Mouse (Mus musculus): ENCODE measurements around the gene Dynlrb2.

Gene Dynlrb2

DNA sequence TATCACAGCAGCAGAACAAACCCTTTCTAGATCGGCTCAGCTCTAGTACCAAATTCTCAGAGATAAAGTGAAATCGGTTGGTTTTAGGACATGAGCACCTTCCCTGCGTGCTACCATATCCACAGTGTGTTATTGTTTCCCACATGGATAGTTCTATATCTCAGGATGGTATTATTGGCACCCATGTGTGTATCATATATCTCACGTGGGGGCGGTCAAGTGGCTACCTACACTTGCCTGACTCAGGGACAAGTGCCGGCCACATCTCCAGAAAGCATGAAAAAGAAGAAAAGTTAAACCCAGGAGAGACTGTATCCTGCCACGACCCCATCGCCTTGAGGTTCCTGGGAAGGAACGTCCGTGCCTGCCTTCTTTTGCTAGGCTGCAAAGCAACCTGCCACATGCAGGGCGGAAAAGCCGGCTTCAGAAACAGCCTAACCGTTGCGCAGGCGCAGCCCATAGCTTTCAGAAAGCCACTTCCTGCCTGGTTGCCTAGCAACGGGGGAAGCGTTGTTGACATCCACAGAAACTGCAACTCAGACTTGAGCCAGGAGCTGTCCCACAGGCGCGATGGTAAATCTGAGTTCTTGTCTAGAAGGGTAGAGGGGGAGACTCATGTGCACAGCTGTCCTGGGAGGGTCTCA is at the start of gene Dynlrb2:
TSS of gene Dynlrb2 (plus strand) at position 498 of the 644 bp plus-strand sequence.
- peak; percentile 95 for DNase-seq (ENCODE audit: low read depth, low spot score)

DNA sequence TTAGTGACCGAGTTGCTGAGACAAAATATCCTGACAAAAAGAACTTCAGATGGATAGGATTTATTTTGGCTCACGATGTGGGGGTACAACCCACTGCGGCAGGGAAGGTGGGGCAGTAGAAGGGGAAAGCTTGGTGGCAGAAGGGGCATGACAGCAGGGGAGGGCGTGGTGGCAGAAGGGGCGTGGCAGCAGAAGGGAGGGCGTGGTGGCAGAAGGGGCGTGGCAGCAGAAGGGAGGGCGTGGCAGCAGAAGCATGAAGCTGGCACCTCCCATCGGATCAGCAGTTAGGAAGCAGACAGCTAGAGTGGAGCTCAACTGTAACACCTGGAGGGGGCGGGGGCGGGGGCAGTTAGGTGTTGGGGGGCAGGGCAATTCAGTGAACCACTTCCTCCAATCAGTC is 46.2 kb upstream of the Dynlrb2 start:
- DNase-seq (ENCODE audit: low read depth, low spot score) = peak; percentile 49

DNA sequence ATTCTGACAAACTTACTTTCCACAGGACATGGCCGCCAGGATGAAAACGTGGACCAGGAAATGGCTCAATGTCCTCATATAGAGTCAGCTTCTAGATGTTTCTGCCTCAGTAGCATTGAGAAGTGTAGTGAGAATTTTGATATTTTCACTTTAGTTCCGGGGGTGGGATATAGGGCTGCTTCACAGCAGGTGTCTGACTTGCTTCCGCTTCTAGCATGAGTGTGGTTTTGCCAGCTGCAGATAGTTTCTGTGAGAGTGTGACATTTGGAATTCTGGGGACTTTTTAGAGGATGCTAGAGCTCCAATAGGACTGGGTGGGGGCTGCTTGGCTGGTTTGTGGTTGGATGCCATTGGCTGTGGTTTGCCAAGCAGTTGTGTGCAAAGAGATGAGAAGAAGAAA is 43.3 kb upstream of the Dynlrb2 start:
- no peak for DNase-seq (ENCODE audit: low read depth, low spot score)

DNA sequence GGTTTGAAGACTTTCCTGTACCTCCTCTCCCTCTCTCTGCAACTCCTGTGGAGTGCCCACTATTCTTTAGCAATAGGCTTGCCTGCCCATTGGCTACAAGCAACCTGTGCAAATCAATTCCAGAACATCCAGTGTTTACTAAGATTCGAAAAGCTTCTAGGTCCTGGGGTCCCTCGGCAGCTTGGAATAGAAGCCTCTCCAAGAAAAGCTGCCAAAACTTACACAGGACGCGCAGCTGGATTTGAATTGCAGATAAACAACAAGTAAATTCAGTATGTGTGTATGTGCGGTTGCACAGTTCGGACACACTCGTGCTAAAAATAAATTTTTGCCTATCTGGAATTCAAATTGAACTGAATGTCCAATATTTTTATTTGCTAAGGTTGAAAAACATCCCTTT is 38.2 kb upstream of the Dynlrb2 start:
- DNase-seq (ENCODE audit: low read depth, low spot score) = no peak

DNA sequence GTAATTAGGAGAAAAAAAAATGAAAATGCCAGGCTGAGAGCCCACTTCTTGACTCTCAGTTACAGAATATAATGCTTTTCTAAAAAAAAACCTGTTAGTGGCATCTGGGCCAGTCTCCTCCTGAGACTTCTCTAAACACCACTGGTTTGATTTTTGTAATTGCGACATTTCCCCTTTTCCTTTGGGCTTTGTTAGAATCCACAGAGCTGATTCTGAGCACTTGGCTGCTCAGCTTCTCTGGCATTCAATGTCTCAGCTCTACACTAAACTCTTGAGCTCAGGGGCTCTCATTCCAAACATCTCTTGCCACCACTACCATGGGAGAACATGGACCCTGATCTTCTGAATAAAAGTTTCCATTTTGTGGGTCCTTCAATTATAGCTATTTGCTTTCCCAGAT is 37.7 kb upstream of the Dynlrb2 start:
- no peak for DNase-seq (ENCODE audit: low read depth, low spot score)

DNA sequence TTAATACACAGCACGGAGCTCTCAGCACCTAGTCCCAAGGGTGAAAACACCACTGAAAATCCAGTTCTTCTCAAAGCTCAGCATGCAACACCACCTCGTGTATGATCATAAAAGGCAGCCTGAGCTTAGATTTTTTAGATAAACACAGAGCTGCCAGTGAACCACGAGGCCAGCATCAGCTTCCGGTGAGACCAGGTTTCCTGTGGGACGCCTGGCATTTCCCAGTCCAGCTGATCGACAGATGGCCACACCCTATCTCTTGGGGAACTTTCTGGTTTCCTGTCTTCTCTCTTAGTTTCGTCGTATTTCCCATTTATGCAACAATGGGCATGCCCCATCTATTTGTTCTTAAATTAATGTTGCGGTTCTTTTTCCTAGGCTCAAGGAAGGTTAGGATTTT is 26.8 kb upstream of the Dynlrb2 start:
- DNase-seq (ENCODE audit: low read depth, low spot score) = no peak

DNA sequence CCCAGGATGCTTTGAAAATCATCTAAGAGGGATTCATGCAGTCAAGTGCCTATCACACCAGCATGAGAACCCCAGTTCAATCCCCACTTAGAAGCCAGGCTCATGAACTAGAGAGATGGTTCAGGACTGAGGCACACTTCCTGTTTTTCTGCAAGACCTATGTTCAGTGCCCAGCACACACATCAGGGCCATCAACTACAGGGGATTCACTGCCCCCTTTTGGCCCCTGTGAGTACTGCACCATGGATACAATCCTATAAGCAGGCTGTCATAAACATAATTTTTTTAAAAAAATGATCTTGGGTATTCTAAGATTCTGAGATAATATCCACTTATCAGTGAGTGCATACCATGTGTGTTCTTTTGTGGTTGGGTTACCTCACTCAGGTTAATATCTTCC is 26.1 kb upstream of the Dynlrb2 start:
- peak; percentile 44 for DNase-seq (ENCODE audit: low read depth, low spot score)

DNA sequence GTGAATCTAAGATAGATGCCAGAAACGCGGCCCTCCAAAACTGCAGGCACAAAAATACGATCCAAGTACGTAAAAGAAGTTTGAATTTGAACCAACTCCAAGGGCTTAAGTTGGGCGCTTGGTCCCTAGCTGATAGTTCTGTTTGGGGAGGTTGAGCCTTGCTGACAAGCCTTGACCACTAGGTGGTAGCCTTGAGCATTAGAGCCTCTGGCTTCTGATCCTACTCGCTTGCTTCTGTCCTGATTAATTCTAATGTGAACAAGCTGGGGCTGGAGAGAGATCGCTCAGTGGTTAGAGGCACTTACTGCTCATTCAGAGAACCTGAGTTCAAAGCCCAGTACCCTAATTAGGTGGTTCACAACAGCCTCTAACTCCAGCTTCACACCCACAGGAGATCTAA is 23.9 kb upstream of the Dynlrb2 start:
- peak; percentile 83 for DNase-seq (ENCODE audit: low read depth, low spot score)

DNA sequence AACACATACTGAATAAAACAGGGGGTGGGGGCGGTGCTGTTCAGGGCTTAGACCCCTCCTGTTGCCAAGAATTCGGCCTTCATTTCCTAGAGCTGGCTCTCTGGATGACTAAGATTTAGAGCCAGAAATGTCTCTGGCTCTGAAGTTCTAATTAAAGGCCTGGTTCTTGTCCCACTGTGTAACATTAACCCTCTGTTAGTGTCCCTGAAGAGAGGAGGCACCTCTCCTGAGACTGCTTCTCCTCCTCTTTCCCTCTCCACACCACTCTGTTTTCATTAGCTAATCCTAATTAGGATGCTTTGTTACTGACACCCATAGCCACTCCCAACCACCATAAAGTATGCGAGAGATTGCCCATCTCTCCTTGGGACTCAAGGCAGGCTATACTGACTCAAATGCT is 22.0 kb upstream of the Dynlrb2 start:
- DNase-seq (ENCODE audit: low read depth, low spot score) = no peak

DNA sequence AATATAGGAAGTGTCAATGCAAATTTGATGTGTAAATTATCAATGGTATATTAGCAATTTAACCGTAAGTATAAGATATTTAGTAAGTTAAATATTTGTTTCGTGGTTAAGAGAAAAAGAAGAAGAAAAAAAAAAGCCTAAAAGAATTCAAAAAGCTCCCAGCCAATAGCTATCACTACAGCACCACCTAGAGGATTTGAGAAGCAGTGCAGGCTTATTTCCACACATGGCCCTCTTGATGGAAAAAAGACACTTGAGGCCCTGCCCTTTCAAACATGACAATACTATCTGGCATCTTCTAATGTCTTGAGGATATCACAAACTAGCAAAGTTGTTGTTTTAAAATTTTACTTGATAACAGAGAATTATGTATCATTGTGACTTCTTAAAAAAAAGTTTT is 20.7 kb upstream of the Dynlrb2 start:
- DNase-seq (ENCODE audit: low read depth, low spot score) = peak; percentile 54

DNA sequence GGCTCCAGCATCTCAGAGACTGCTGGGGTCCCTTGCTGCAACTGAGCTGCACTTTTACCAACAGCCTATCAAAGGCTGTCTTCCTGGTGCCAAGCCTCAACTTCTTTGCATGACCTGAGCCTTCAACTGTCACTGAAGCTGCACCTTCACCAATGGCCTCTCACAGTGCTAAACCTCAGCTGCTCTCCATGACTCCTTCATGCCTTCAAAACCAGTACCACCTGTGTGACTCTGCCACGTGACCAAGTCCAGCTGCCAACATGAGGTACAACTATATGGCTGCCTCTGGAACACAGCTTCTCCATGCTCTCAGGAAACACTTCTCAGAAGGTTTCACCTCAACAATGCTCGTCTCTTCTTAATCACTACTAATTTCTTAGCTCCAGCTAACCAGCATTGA is 16.2 kb upstream of the Dynlrb2 start:
- no peak for DNase-seq (ENCODE audit: low read depth, low spot score)

DNA sequence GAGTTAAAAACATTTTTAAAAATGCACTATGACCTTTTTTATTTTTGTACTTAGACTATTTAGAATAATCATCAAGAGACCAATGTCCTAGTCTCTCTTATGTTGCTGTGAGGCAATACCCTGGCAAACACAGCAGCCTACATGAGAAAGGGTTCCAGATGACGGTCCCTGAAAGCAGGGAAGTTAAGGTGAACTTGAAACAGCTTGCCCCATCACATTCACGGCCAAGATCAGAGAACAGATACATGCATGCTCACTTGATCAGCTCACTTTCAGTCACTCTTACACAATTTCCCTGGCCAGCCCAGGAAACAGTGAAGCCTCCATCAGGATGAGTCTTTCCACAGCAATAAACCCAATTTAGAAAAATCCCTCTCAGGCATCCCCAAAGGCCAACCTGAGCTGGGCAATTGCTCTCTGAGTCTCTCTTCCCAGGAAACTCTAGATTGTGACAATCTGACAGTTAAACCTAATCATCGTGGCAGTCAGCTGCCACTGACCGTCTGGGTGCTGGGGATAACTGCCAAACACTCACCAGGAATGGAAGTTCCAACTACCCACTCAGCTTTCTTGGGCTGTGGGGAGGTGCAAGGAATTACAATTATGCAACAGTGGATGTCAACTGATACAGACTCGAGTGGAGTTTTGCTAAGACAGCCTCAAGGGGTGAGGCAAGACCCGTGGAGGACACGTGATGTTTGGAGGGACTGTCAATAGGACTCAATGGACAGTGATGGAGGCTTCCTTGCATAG is 4.5 kb upstream of the Dynlrb2 start:
- no peak for DNase-seq (ENCODE audit: low read depth, low spot score)

DNA sequence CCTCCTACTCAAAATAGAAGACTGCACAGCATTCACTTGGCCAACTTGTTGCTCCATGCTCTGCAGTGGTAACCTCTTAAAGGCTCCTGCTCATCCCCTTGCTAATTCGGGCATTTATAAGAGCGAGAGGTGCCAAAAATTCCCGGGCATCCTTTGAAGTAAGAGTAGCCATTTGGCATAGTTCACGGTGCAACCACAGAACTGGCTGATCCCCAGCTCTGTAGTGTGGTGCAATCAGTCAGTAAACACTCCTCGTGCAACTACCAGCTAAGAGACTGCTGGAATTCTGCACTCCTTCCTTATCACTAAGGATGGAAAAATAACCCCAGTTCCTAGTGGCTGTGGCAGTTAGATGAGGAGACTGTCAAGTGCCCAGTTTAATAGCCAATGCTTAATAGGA is 3.9 kb downstream of the Dynlrb2 start:
- DNase-seq (ENCODE audit: low read depth, low spot score) = no peak

DNA sequence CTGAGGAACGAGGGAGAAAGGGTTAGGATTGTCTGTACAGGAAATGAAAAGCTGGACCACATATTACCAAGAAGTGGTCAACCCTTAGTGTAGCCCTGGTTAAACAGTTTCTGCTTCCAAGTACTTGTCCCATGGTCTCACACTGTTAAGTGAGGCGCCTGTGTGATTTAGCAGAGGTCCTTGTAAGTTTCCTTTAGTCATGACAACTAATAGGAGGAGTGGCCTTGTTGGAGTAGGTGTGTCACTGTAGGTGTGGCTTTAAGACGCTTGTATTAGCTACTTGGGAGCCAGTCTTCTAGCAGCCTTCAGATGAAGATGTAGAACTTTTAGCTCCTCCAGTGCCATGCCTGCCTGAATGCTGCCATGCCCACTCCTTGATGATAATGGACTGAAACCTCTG is 4.5 kb downstream of the Dynlrb2 start:
- peak; percentile 14 for DNase-seq (ENCODE audit: low read depth, low spot score)

DNA sequence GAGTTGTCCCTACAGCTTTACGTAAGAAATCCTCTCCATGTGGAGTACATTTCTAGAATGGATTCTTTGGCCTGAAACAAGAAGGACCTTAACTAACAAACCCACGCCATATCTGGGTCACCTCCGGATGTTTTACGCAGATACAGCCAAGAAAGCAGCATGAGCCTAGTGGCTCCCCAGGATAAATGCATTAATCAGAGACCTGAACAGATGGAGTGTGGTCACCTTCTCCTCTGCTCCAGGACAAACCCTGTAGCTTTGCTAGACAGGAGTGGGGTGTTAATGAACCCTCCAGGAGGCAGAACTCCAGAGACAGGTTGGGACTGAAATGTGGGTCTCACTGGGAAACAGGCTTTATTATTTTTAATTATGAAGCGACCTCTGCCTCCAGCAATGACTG is 14.9 kb downstream of the Dynlrb2 start:
- DNase-seq (ENCODE audit: low read depth, low spot score) = no peak

DNA sequence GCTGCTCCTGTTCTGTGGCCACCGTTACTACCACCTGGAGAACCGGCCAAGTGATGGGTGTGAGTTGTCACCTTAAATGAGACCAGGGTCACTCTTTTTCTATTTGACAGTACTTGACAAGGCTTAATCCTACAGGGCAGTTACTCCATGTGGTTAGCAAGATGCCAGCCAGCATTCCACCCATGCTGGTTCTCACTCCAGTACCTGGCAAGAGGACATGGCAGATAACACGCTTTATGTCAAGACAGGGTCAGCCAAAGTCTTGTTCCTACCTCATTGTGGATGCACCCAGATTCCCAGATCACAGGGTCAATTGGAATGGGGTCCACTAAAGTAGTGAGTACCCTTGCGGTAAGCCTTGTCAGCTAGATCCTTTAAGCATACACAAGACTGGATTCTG is 16.4 kb downstream of the Dynlrb2 start:
- DNase-seq (ENCODE audit: low read depth, low spot score) = no peak

DNA sequence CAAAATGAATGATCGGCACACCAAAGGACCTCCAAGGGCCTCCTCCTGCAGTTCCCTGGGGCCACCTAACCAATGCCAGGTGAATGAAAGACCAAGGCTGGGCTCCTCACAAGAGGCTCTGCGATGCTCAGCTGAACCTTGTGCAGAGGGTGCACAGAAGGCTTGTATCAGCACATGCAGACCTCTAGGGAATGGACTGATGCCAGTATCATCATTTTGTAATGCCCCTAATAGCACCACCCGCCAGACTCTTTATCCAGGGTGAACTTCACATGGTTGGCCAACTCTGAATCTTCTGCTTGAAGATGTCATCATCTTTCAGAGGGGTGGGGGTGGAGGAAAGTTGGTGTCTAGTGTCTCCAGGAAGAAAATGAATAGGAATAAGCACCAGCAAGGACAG is 16.9 kb downstream of the Dynlrb2 start:
- DNase-seq (ENCODE audit: low read depth, low spot score) = no peak

DNA sequence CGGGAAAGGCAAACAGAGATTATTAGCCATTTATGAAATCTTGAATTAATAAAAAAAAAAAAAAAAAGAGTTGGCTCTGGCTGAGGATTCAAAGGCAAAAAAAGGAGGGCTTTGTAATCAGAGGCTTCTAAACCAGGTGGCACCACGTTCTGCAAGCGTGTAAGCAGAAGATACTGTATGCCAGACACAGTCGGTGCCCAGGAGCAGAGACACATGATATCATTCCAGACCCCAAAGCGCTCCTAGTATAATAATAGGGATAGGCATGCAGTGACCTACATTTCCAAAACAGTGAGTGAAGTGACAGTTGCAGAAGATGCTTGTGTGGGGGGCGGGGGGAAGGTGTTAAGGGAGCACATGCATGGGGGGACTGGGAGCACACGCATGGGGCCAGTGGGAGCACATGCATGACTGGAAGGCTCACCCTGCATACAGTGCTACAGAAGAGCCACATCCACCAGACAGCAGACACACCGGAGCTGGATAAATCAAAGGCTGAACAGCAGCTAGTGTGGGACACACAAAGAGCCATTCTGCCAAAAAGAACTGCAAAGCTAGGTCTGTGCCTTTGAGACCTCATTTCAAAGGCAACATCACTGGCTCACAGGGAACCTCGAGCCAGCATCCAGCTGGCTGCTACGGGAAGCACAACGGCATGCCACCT is 17.5 kb downstream of the Dynlrb2 start:
- no peak for DNase-seq (ENCODE audit: low read depth, low spot score)

DNA sequence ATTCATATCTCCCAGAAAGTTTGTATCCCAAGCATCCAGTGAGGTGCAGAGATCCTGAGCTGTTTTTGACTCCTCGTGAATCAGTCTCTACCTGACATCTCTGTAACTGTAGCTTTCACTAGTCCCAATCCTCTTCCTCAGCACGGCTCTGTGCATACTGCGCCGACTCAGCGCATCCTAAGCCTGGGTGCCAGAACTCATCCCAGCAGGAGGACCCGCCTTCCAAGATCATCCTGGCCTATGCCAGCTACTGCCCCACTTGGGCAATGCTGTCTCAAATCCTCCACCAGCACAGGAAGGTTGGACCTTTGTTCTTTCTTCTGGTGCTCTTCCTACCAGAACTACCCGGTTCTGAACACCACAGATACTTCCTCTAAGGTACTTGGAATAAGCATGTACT is 20.1 kb downstream of the Dynlrb2 start:
- no peak for DNase-seq (ENCODE audit: low read depth, low spot score)

DNA sequence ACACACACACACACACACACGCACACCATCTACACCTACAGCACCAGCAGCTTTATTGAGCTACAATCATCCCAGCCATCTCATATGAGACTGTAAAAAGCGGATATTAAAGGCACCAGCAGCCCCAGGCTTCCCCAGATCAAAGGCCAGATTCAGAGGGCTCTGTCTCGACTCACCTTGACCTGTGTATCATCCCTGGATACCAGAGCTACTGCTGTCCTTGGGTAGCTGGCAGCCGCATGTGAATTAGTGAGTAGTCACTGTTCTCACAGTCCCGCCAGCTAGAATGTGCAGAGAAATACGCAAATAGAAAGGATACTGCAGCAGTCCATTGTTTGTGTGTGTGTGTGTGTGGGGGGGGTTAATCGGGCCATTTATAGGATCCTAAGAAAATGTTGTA is 24.0 kb downstream of the Dynlrb2 start:
- no peak for DNase-seq (ENCODE audit: low read depth, low spot score)

DNA sequence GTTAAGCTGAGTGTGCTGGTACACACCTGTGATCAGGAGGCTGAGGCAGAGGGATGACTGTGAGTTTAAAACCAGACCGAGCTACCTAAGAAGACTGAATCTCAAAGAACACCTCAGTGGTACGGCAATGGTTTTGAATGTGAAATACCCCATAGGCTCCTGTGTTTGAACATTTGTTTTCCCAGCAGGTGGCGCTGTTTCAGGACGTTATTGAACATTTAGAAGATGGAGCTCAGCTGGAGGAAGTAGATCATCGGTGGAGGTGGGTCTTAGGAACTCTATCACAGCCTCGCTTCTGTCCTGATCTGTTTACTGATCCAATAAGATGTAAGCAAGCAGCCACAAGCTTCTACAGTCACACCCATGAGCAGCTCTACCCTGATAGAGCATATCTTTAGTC is 28.3 kb downstream of the Dynlrb2 start:
- peak; percentile 63 for DNase-seq (ENCODE audit: low read depth, low spot score)

DNA sequence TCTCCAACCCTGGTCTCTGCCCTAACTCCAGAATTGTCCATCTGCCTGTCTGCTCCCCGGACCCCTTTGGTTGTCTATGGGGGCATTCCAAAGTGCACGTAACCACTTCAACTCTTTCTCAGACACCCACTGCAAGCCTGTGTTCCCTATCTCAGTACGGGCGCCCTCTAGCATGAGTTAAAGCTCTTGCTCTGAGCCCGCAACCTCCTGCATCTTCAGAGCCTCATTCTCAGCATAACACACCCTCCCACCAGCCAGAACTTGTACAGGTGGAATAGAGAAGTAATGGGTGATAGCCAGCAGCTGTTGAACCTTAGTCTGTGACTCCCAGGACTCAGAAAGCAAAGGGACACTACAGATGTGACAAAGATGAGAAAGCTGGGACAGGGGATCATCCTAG is 32.0 kb downstream of the Dynlrb2 start:
- no peak for DNase-seq (ENCODE audit: low read depth, low spot score)

DNA sequence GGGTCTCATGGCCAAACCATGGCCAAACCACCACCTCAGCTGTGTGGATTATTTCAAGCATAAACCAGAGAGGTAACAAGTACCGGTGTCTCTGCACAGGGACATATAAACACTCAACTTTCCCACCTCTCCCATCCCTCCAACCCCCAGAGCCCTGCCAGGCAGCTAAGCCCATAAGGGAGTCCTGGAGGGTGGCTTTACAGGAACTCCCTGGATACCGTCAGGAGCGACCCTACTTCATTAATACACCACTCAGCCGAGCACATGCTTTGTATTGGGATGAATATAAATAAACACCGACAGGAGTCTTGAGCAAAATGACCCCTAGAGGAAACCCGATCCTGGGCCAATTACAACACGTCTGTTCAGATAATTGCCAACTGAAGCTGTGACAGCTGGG is 34.0 kb downstream of the Dynlrb2 start:
- DNase-seq (ENCODE audit: low read depth, low spot score) = no peak

Measured in R1 (cell line).